Mouse (Mus musculus) R1 (cell line): Measurements from ENCODE around the gene Prelid3b.

Experiments used
- DNase-seq: peaks from one replicate; pipeline ENCODE4 v3.0.0-alpha.2; 2018; ENCODE audit warnings: low read depth, low spot score

Gene Prelid3b

GRCm38 (mm10) chr2:174463370-174463769, 9.5 kb downstream of the Prelid3b start:
- DNase-seq = no peak

DNA sequence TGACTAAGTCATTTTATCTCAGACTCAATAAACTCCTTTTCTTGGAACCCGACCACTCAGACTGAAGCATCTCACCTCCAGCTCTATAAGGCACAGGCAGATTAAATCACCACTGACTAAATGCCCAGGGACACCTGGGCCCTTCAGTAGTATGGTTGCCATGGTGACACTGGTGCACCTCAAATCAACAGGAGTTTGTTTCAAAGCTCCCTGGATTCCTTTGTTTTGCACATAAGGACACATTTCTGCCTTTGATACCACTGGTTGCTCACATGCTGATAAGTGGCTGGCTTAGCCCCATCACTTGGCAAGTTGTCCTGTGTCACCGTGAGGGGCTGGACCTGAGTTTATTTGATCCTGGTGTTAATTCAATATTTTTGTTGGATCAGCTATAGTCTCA, 13.5 kb downstream of the Prelid3b start:
- peak; percentile 67 for DNase-seq

GRCm38 (mm10) chr2:174453681-174454080, 19.2 kb downstream of the Prelid3b start:
- no peak for DNase-seq

GRCm38 (mm10) chr2:174450353-174450752, 22.5 kb downstream of the Prelid3b start, which contains the start of gene Tubb1:
Gene Tubb1 (plus strand): TSS chr2:174450695.
- no peak for DNase-seq

- no peak for DNase-seq
Measured at GRCm38 (mm10) chr2:174448405-174448804, 24.5 kb downstream of the Prelid3b start.

- DNase-seq = no peak
Measured at GRCm38 (mm10) chr2:174446905-174447304, 26.0 kb downstream of the Prelid3b start.

GRCm38 (mm10) chr2:174446492-174446891, 26.4 kb downstream of the Prelid3b start:
- DNase-seq = no peak

- no peak for DNase-seq
Measured at GRCm38 (mm10) chr2:174445018-174445417, 27.9 kb downstream of the Prelid3b start.

DNA sequence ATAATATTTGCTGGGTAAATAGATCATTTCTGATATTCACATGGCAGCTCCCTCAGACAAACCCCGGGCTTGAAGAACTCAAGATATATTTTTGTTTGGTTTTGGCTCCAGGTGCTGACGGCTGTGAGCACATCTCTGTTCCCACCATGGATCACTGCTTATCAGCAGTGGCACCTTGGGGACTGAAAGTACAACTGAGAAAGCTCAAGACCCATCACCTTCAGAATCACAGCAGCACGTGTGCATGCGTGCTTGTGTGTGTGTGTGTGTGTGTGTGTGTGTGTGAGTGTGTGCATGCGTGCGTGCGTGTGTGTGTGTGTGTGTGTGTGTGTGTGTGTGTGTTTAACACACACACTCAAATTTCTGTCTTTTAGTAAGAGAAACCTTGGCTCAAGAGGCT, 28.5 kb downstream of the Prelid3b start:
- no peak for DNase-seq

DNA sequence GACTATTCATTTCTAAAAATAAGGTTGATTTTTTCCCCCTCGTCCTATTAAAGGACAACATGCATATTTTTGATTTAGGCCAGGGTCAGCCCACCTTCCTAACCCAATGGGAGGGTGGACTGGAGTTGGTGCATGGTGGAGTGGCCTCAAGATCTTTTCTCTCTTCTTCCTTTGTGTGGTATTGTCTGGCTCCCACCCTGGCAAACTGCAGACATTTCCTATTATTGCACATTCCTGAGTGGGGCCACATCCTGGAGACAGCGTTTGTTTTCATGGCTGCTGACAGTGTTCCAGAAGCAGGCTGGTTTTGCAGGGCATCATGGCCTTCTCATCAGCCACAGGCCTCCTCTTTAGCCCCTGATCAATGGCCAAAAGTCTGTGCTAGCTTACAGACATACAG, 29.8 kb downstream of the Prelid3b start:
- DNase-seq = no peak

- DNase-seq = no peak
Measured at GRCm38 (mm10) chr2:174442460-174442859, 30.4 kb downstream of the Prelid3b start.

DNA sequence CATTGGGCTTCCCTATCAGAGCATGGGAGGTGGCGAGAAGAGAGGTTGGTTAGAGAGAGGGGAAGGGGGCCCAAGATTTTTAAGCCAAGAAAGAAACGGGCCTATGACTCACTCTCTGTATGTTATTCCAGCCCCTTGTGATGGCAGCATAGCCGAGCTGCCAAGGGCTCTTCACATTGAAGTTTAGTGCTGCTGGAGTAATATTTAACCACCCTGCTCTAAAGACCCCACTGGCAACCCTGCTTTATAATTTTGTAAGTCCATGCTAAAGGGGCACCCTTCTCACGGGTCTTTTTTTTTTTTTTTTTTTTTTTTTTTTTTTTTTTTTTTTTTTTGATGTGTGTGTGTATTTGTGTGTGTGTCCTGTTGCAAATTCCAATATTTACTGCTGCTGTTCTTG, 31.0 kb downstream of the Prelid3b start:
- DNase-seq = no peak

- no peak for DNase-seq
Measured at GRCm38 (mm10) chr2:174439961-174440360, 32.9 kb downstream of the Prelid3b start.

- no peak for DNase-seq
Measured at GRCm38 (mm10) chr2:174439450-174439838, 33.4 kb downstream of the Prelid3b start.

GRCm38 (mm10) chr2:174438737-174439449, 34.0 kb downstream of the Prelid3b start, which contains the start of gene Ctsz:
Gene Ctsz (minus strand): TSS chr2:174439039.
- DNase-seq = peak; percentile 80

- DNase-seq = no peak
Measured at GRCm38 (mm10) chr2:174438181-174438580, 34.7 kb downstream of the Prelid3b start.

- no peak for DNase-seq
Measured at GRCm38 (mm10) chr2:174437697-174437982, 35.2 kb downstream of the Prelid3b start.

- DNase-seq = no peak
Measured at GRCm38 (mm10) chr2:174436916-174437696, 35.8 kb downstream of the Prelid3b start.

DNA sequence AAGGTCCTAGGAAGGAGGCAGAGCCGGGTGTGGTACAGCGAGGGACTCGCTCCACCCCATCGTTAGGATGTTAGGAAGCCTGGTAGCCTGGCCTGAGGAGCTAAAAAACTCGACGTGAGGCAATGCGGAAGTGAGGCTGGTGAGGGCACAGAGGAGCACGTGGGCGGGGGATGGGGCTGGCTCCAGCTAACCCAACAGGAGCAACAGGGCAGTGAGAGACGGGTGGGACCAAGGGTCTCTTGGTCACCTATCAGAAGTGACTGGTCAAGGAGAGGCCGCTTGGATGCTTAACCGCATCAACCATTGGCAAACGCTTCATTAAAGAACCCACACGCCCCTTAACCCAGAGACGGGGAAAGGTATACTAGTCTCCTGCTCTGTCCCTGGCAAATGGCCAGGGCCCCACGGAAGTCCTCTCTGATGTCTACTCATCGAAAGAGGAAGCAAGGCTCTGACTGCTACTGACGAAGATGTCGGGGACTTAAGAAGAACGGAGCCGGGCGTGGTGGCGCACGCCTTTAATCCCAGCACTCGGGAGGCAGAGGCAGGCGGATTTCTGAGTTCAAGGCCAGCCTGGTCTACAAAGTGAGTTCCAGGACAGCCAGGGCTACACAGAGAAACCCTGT, 36.7 kb downstream of the Prelid3b start:
- no peak for DNase-seq

DNA sequence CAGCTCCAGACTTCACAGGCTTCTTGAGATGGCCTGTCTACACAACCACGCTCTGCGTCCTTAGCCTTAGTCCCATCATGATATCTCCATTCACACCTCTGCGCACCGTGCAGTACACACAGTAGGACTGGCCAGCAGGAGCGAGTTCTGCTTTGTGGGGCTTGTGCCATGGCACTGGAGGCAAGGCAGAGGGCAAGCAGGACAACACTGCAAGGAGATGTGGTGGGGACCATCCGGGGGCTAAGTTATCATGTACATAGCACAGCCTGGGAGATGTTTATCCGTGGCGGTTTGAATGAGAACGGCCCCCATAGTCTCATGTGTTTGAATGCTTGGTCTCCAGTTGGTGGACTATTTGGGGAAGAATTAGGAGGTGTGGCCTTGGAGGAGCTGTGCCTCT, 37.9 kb downstream of the Prelid3b start:
- no peak for DNase-seq

DNA sequence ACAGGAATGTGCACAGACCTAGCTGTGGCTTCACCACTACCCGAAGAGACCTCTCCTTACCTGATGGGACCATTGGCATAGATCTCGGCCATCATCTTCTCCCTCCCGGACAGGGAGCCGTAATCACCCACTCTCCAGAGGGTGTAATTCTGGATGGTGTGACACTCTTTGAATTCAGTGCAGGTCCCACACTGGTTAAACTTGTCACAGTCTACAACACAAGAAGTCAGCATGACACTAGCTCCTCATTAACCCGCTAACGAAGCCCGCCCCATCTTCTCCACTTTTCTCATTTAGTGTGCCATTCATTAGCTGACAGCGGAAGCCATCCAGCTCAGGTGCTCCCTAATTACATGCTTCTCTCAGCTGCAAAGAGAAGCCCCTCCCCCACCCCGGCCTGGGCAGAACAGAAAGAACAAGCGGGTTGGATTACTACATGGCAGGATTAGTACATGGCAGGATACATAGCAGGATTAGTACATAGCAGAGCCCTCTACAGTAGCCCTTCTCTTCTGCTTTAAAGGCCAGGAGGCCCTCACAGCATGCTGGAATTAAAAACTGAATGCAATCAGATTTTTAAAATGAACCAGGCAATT, 43.8 kb downstream of the Prelid3b start:
- no peak for DNase-seq
